Mouse (Mus musculus): ENCODE measurements around the gene Olfr1357. TPM values are rescaled to one million over a fixed set of nuclear protein-coding genes. Genes with fewer than 3 reads are reported as not detected.

Gene Olfr1357
- polyA plus RNA-seq, 1 experiment from 2014 or later = not detected

GRCm38 (mm10) chr10:78586026-78586425 is 31.8 kb downstream of the Olfr1357 start:
- no peak for ATAC-seq (replicated peaks; ENCODE audit: extremely low read depth, insufficient read depth, low FRiP score)
- Histone ChIP-seq H3K4me3 (ENCODE audit: low read length) (no peak overlapping the region), H3K4me1 (ENCODE audit: control insufficient read depth, insufficient read depth, low read length) (peaks cover 11% of the 10 kb centered on the region), H3K27ac (ENCODE audit: low read length) (no peak overlapping the region), H3K9me3 (replicated peaks; ENCODE audit: control insufficient read depth, low read length) (no peaks in the 10 kb centered on the region), H3K36me3 (ENCODE audit: control insufficient read depth, insufficient read depth) (peaks cover 68% of the 10 kb centered on the region), H3K4me2 (ENCODE audit: low read depth, low read length) (no peak overlapping the region), H3K9ac (ENCODE audit: low read length) (no peak overlapping the region), H3K27me3 (ENCODE audit: control insufficient read depth, insufficient read depth, low read length) (no peaks in the 10 kb centered on the region)
- 92% methylated on average over 13 of the region's 13 CpGs for WGBS

- peaks cover 71% of the 10 kb centered on the region for H3K36me3 ChIP-seq (ENCODE audit: control insufficient read depth, insufficient read depth)
- no peak overlapping the region for H3K9ac ChIP-seq (ENCODE audit: low read length)
- WGBS = 84% methylated on average over 22 of the region's 22 CpGs
- no peak overlapping the region for H3K4me3 ChIP-seq (ENCODE audit: low read length)
- no peak overlapping the region for H3K4me2 ChIP-seq (ENCODE audit: low read depth, low read length)
- no peak for ATAC-seq (replicated peaks; ENCODE audit: extremely low read depth, insufficient read depth, low FRiP score)
- H3K27me3 ChIP-seq (ENCODE audit: control insufficient read depth, insufficient read depth, low read length) = no peaks in the 10 kb centered on the region
- H3K9me3 ChIP-seq (replicated peaks; ENCODE audit: control insufficient read depth, low read length) = no peaks in the 10 kb centered on the region
- H3K27ac ChIP-seq (ENCODE audit: low read length) = no peak overlapping the region
- peaks cover 9% of the 10 kb centered on the region for H3K4me1 ChIP-seq (ENCODE audit: control insufficient read depth, insufficient read depth, low read length)
Measured at GRCm38 (mm10) chr10:78585606-78586005, 32.3 kb downstream of the Olfr1357 start.

DNA sequence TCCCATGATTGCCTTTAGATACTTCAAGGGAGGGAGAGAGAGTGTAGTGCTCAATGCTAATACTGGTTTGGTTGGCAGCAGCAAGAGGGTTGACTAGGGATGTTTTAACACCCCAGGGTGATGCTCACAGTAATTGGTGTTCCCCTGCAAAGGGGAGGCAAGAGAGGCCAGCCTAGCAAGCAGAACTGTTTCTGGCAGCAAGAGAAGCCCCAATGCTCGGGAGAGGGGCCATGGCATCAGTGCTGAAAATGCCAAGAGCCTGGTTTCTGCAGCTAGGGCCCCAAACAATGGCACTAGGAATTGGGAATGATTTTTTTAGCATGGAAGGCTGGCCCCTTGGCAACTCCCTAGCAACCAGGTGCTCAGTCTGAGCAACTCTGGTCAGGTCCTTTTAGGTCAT is 32.9 kb downstream of the Olfr1357 start:
- peaks cover 76% of the 10 kb centered on the region for H3K36me3 ChIP-seq (ENCODE audit: control insufficient read depth, insufficient read depth)
- H3K27ac ChIP-seq (ENCODE audit: low read length) = no peak overlapping the region
- H3K4me3 ChIP-seq (ENCODE audit: low read length) = no peak overlapping the region
- H3K4me2 ChIP-seq (ENCODE audit: low read depth, low read length) = no peak overlapping the region
- H3K9ac ChIP-seq (ENCODE audit: low read length) = no peak overlapping the region
- no peaks in the 10 kb centered on the region for H3K9me3 ChIP-seq (replicated peaks; ENCODE audit: control insufficient read depth, low read length)
- WGBS = 81% methylated on average over 1 of the region's 1 CpGs
- ATAC-seq (replicated peaks; ENCODE audit: extremely low read depth, insufficient read depth, low FRiP score) = no peak
- H3K4me1 ChIP-seq (ENCODE audit: control insufficient read depth, insufficient read depth, low read length) = peaks cover 3% of the 10 kb centered on the region
- no peaks in the 10 kb centered on the region for H3K27me3 ChIP-seq (ENCODE audit: control insufficient read depth, insufficient read depth, low read length)

DNA sequence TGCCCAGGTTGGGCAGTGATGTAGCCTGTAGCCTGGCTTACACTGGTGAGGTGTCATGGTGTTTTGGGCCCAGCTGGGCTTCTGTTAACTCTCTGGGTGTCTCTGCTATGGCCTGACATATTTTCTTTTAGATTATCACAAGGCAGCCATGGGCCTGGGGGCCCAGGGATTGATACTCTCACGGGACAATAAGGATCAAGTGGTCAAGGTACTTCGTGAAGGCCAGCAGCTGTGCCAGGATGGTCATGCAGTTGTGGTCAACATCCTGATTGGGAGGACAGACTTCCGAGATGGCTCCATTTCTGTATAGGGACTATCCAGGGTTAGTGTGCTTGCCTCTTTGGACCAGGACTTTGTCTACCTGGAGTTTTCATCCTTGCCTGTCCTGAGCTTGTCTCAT is 33.9 kb downstream of the Olfr1357 start:
- H3K9me3 ChIP-seq (replicated peaks; ENCODE audit: control insufficient read depth, low read length) = no peaks in the 10 kb centered on the region
- no peaks in the 10 kb centered on the region for H3K27me3 ChIP-seq (ENCODE audit: control insufficient read depth, insufficient read depth, low read length)
- peaks cover 77% of the 10 kb centered on the region for H3K36me3 ChIP-seq (ENCODE audit: control insufficient read depth, insufficient read depth)
- H3K4me3 ChIP-seq (ENCODE audit: low read length) = no peak overlapping the region
- no peak overlapping the region for H3K4me2 ChIP-seq (ENCODE audit: low read depth, low read length)
- no peak for ATAC-seq (replicated peaks; ENCODE audit: extremely low read depth, insufficient read depth, low FRiP score)
- no peak overlapping the region for H3K9ac ChIP-seq (ENCODE audit: low read length)
- no peak overlapping the region for H3K27ac ChIP-seq (ENCODE audit: low read length)
- WGBS = 67% methylated on average over 3 of the region's 3 CpGs
- H3K4me1 ChIP-seq (ENCODE audit: control insufficient read depth, insufficient read depth, low read length) = no peaks in the 10 kb centered on the region

- H3K27me3 ChIP-seq (ENCODE audit: control insufficient read depth, insufficient read depth, low read length) = no peaks in the 10 kb centered on the region
- peaks cover 73% of the 10 kb centered on the region for H3K36me3 ChIP-seq (ENCODE audit: control insufficient read depth, insufficient read depth)
- no peak overlapping the region for H3K27ac ChIP-seq (ENCODE audit: low read length)
- H3K4me3 ChIP-seq (ENCODE audit: low read length) = no peak overlapping the region
- no peak for ATAC-seq (replicated peaks; ENCODE audit: extremely low read depth, insufficient read depth, low FRiP score)
- H3K4me2 ChIP-seq (ENCODE audit: low read depth, low read length) = no peak overlapping the region
- 64% methylated on average over 9 of the region's 9 CpGs for WGBS
- no peak overlapping the region for H3K9ac ChIP-seq (ENCODE audit: low read length)
- no peaks in the 10 kb centered on the region for H3K4me1 ChIP-seq (ENCODE audit: control insufficient read depth, insufficient read depth, low read length)
- H3K9me3 ChIP-seq (replicated peaks; ENCODE audit: control insufficient read depth, low read length) = no peaks in the 10 kb centered on the region
Measured at GRCm38 (mm10) chr10:78583347-78583746, 34.5 kb downstream of the Olfr1357 start.

DNA sequence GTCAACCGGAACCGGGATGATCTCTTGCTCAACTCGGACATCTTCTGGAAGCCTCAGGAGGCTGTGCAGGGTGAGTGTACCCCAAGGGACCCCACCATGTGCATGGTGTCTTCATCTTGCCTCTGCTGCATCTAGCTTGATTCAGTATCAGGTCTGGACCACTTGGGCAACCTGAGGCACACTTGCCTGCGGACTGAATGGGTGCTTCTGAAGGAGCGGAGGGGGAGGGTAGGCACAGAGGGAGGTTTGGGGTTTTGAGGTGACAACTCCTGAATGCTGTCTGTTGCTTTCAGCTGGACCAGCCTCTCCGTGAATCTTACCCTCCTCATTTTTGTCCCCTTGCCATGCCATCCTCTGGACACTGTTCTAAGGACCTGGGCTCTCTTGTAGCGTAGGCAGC is 36.8 kb downstream of the Olfr1357 start:
- no peak for ATAC-seq (replicated peaks; ENCODE audit: extremely low read depth, insufficient read depth, low FRiP score)
- no peak overlapping the region for H3K9ac ChIP-seq (ENCODE audit: low read length)
- H3K9me3 ChIP-seq (replicated peaks; ENCODE audit: control insufficient read depth, low read length) = no peaks in the 10 kb centered on the region
- no peak overlapping the region for H3K4me2 ChIP-seq (ENCODE audit: low read depth, low read length)
- WGBS = 93% methylated on average over 7 of the region's 7 CpGs
- no peak overlapping the region for H3K4me3 ChIP-seq (ENCODE audit: low read length)
- no peaks in the 10 kb centered on the region for H3K27me3 ChIP-seq (ENCODE audit: control insufficient read depth, insufficient read depth, low read length)
- peaks cover 6% of the 10 kb centered on the region for H3K4me1 ChIP-seq (ENCODE audit: control insufficient read depth, insufficient read depth, low read length)
- H3K27ac ChIP-seq (ENCODE audit: low read length) = no peak overlapping the region
- peaks cover 64% of the 10 kb centered on the region for H3K36me3 ChIP-seq (ENCODE audit: control insufficient read depth, insufficient read depth)

- Histone ChIP-seq H3K27ac (ENCODE audit: low read length) (no peak overlapping the region), H3K4me3 (ENCODE audit: low read length) (no peak overlapping the region), H3K9me3 (replicated peaks; ENCODE audit: control insufficient read depth, low read length) (no peaks in the 10 kb centered on the region), H3K36me3 (ENCODE audit: control insufficient read depth, insufficient read depth) (peaks cover 36% of the 10 kb centered on the region), H3K4me1 (ENCODE audit: control insufficient read depth, insufficient read depth, low read length) (peaks cover 14% of the 10 kb centered on the region), H3K4me2 (ENCODE audit: low read depth, low read length) (no peak overlapping the region; the same call in 1 of the 2 replicates), H3K9ac (ENCODE audit: low read length) (0 out of 2 replicates have a peak overlapping the region, but pooled peaks have one; percentile 7), H3K27me3 (ENCODE audit: control insufficient read depth, insufficient read depth, low read length) (no peaks in the 10 kb centered on the region)
- WGBS = 85% methylated on average over 3 of the region's 3 CpGs
- ATAC-seq (replicated peaks; ENCODE audit: extremely low read depth, insufficient read depth, low FRiP score) = no peak
Measured at GRCm38 (mm10) chr10:78578204-78578603, 39.7 kb downstream of the Olfr1357 start.

GRCm38 (mm10) chr10:78576435-78577184 is 41.3 kb downstream of the Olfr1357 start:
- no peak for ATAC-seq (replicated peaks; ENCODE audit: extremely low read depth, insufficient read depth, low FRiP score)
- Histone ChIP-seq H3K36me3 (ENCODE audit: control insufficient read depth, insufficient read depth) (peaks cover 33% of the 10 kb centered on the region), H3K9me3 (replicated peaks; ENCODE audit: control insufficient read depth, low read length) (no peaks in the 10 kb centered on the region)

GRCm38 (mm10) chr10:78575690-78576089 is 42.2 kb downstream of the Olfr1357 start:
- Histone ChIP-seq H3K4me3 (ENCODE audit: low read length) (peak overlapping the region; percentile 64), H3K36me3 (ENCODE audit: control insufficient read depth, insufficient read depth) (peaks cover 25% of the 10 kb centered on the region), H3K9me3 (replicated peaks; ENCODE audit: control insufficient read depth, low read length) (no peaks in the 10 kb centered on the region), H3K9ac (ENCODE audit: low read length) (peak overlapping the region; percentile 72), H3K4me1 (ENCODE audit: control insufficient read depth, insufficient read depth, low read length) (peaks cover 14% of the 10 kb centered on the region), H3K4me2 (ENCODE audit: low read depth, low read length) (peak overlapping the region; percentile 59), H3K27ac (ENCODE audit: low read length) (peak overlapping the region; percentile 98), H3K27me3 (ENCODE audit: control insufficient read depth, insufficient read depth, low read length) (no peaks in the 10 kb centered on the region)
- peak; percentile 47 for ATAC-seq (replicated peaks; ENCODE audit: extremely low read depth, insufficient read depth, low FRiP score)
- 17% methylated on average over 2 of the region's 2 CpGs for WGBS

More at GRCm38 (mm10) chr10:78576435-78577184, 41.3 kb downstream of the Olfr1357 start:
- Histone ChIP-seq H3K4me3 (ENCODE audit: low read length) (no peak overlapping the region), H3K27ac (ENCODE audit: low read length) (peak overlapping the region; percentile 98), H3K27me3 (ENCODE audit: control insufficient read depth, insufficient read depth, low read length) (no peaks in the 10 kb centered on the region), H3K4me1 (ENCODE audit: control insufficient read depth, insufficient read depth, low read length) (peaks cover 14% of the 10 kb centered on the region), H3K4me2 (ENCODE audit: low read depth, low read length) (no peak overlapping the region), H3K9ac (ENCODE audit: low read length) (peak overlapping the region; percentile 72; the same call in 1 of the 2 replicates)
- 91% methylated on average over 16 of the region's 16 CpGs for WGBS

Measured in heart, embryonic 16.5 days (tissue).